Mouse (Mus musculus): Measurements from ENCODE around the gene Atp6v1g2. TPM values are rescaled to one million over a fixed set of nuclear protein-coding genes. Genes with fewer than 3 reads are reported as not detected.

Atp6v1g2 gene
- polyA plus RNA-seq, 1 experiment from 2014 or later, result 122 TPM

GRCm38 (mm10) chr17:35241305-35242014, 8.0 kb downstream of the Atp6v1g2 start, which contains the start of gene Ddx39b:
Gene Ddx39b (plus strand): TSS chr17:35241746.
- under 1% methylated on average over 69 of the region's 69 CpGs for WGBS
- peak within 1 kb of the TSS; percentile 90 for H3K4me3 ChIP-seq (replicated peaks; ENCODE audit: low read length)

DNA sequence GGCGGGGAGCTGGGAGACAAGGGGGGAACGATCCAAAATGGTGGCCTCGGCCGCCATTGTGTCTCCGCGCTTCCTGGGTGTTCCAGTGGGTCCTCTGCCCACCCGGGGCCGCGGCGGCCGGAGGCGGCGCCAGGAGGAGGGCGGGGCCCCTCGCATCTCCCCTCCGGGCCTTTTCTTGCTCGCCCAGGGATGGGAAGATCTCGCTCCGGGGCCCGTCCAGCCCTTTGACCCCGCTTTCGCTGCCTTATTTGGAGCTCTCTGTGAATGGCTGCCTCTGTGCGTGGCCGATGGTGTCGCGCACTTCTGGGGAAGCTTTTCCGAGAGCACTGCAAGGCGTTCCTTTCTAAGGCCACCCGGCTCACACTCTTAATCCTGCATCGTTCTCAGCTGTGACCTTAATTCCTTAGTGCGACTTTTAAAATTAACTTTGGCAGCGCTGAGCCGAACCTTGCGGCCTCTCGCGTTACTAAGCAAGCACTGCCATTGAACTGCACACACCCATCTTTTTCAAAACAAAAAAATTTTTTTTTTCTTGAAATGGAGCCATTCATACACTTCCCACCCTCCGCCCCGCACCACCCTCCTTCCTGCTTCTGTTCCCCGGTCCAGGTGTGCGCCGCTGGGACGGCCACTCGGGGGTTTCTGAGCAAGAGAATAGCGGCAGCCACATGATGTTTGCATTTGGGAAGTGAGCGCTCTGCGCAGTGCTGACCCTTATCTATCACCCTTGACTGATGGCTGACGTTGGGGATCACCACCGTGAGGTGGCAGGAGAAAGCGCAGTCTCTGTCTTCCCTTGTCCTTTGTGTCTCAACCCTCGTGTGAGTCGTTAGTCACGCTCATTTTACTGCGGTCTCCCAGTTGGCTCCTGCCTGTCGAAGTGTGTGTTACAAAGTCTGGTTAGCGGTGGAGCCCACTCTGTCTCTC, 8.8 kb downstream of the Atp6v1g2 start:
- no peaks in the 10 kb centered on the region for H3K27me3 ChIP-seq (ENCODE audit: control insufficient read depth, insufficient read depth, low read length)
- no peaks in the 10 kb centered on the region for H3K9me3 ChIP-seq (ENCODE audit: control insufficient read depth, low read length)
- H3K36me3 ChIP-seq (replicated peaks; ENCODE audit: control insufficient read depth, insufficient read depth), result peaks cover 40% of the 10 kb centered on the region
- under 1% methylated on average over 55 of the region's 55 CpGs for WGBS
- H3K4me3 ChIP-seq (replicated peaks; ENCODE audit: low read length), result peak overlapping the region; percentile 90
- DNase-seq (ENCODE audit: low spot score) (peak; percentile 48), ATAC-seq (ENCODE audit: low FRiP score) (peak; percentile 41)
- peak overlapping the region; percentile 67 for H3K4me2 ChIP-seq (replicated peaks)
- H3K27ac ChIP-seq, result peak overlapping the region; percentile 99
- H3K4me1 ChIP-seq (replicated peaks; ENCODE audit: control insufficient read depth, insufficient read depth, low read length), result peaks cover 36% of the 10 kb centered on the region
- H3K9ac ChIP-seq, result peak overlapping the region; percentile 99

More at GRCm38 (mm10) chr17:35241305-35242014, 8.0 kb downstream of the Atp6v1g2 start, which contains the start of gene Ddx39b:
- no peaks in the 10 kb centered on the region for H3K27me3 ChIP-seq (ENCODE audit: control insufficient read depth, insufficient read depth, low read length)
- H3K27ac ChIP-seq, result peak within 1 kb of the TSS; percentile 99
- DNase-seq (ENCODE audit: low spot score), result peak; percentile 97
- peak within 1 kb of the TSS; percentile 99 for H3K9ac ChIP-seq
- no peaks in the 10 kb centered on the region for H3K9me3 ChIP-seq (ENCODE audit: control insufficient read depth, low read length)
- peak; percentile 91 for ATAC-seq (ENCODE audit: low FRiP score)
- H3K4me2 ChIP-seq (replicated peaks), result peak within 1 kb of the TSS; percentile 67
- H3K36me3 ChIP-seq (replicated peaks; ENCODE audit: control insufficient read depth, insufficient read depth), result peaks cover 32% of the 10 kb centered on the region
- peaks cover 38% of the 10 kb centered on the region for H3K4me1 ChIP-seq (replicated peaks; ENCODE audit: control insufficient read depth, insufficient read depth, low read length)

GRCm38 (mm10) chr17:35243086-35243485, 9.6 kb downstream of the Atp6v1g2 start:
- Histone ChIP-seq H3K27ac (peak overlapping the region; percentile 99), H3K4me3 (replicated peaks; ENCODE audit: low read length) (peak overlapping the region; percentile 90), H3K9me3 (ENCODE audit: control insufficient read depth, low read length) (no peaks in the 10 kb centered on the region), H3K4me1 (replicated peaks; ENCODE audit: control insufficient read depth, insufficient read depth, low read length) (peaks cover 33% of the 10 kb centered on the region), H3K9ac (peak overlapping the region; percentile 99), H3K36me3 (replicated peaks; ENCODE audit: control insufficient read depth, insufficient read depth) (peaks cover 48% of the 10 kb centered on the region), H3K4me2 (replicated peaks) (peak overlapping the region; percentile 67), H3K27me3 (ENCODE audit: control insufficient read depth, insufficient read depth, low read length) (no peaks in the 10 kb centered on the region)
- no peak for ATAC-seq (ENCODE audit: low FRiP score)
- WGBS, result 4% methylated on average over 16 of the region's 16 CpGs
- no peak for DNase-seq (ENCODE audit: low spot score)

DNA sequence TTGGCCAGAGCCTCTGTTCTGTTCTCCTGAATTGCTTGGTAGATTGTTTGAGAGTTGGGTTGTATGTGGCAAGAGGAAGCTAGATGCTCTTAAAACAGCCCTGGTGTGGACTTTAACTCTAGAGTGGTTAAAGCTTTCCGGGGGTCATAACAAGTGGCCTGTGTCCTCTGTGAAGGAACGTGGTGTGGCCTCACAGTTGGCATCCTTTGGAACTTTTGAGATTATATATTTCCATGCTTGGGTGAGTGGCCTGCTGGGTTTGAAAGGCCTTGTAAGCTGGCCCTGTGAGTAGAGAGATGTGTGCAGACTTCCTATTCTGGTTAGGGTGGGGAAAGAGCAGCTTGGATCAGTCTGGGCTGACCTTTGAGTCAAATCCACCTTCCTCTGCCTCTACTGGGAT, 11.5 kb downstream of the Atp6v1g2 start:
- H3K9ac ChIP-seq, result peak overlapping the region; percentile 99; the same call in 1 of the 2 replicates
- peaks cover 68% of the 10 kb centered on the region for H3K36me3 ChIP-seq (replicated peaks; ENCODE audit: control insufficient read depth, insufficient read depth)
- peaks cover 33% of the 10 kb centered on the region for H3K4me1 ChIP-seq (replicated peaks; ENCODE audit: control insufficient read depth, insufficient read depth, low read length)
- peak overlapping the region; percentile 90; the same call in 1 of the 2 replicates for H3K4me3 ChIP-seq (replicated peaks; ENCODE audit: low read length)
- no peaks in the 10 kb centered on the region for H3K9me3 ChIP-seq (ENCODE audit: control insufficient read depth, low read length)
- peak overlapping the region; percentile 67 for H3K4me2 ChIP-seq (replicated peaks)
- DNase-seq (ENCODE audit: low spot score) (no peak), ATAC-seq (ENCODE audit: low FRiP score) (no peak)
- WGBS, result 65% methylated on average over 2 of the region's 2 CpGs
- H3K27ac ChIP-seq, result no peak overlapping the region
- no peaks in the 10 kb centered on the region for H3K27me3 ChIP-seq (ENCODE audit: control insufficient read depth, insufficient read depth, low read length)

DNA sequence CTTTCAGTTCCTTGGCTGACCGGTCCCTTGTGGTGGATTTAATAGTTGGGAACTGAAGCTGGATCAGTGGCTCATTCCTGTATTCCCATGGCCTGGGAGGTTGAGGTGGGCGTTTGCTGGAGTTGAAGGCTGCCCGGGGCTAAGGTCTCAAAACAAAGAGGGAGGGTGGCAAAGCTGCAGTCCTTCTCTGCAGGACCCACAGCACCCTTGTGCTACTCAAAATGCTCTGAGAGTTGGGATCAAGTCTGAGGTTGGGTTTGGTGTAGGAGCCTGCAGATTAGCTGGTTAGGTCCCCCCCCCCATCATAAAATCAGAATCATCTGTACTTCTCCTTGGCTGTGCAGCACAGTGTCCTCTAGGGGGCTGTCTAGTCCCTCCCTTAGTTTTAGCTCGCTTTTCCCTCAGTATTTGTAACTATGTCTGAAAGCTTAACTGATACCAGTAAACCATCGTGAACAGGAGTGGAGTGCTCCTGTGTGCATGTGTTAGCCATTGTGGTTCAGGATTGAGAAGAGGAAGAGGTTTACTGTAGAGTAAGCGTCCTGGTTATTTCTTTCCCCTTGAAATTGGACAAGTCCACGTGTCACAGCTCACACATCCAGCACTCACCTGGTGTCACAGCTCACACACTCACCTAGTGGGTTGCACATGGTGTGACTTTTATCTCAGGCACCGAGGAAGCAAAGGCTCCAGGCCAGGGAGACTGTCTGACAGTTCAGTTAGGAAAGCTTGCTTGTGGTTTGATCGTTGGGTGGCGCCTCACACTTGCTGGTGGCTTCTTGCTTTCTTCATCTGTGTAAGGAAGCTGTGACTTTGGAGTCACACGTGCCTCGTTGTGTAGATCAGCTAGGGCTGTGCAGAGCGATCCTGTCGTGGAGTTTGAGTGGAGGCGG, 12.5 kb downstream of the Atp6v1g2 start:
- 85% methylated on average over 15 of the region's 15 CpGs for WGBS
- H3K9ac ChIP-seq, result peak overlapping the region; percentile 99; the same call in 1 of the 2 replicates

DNA sequence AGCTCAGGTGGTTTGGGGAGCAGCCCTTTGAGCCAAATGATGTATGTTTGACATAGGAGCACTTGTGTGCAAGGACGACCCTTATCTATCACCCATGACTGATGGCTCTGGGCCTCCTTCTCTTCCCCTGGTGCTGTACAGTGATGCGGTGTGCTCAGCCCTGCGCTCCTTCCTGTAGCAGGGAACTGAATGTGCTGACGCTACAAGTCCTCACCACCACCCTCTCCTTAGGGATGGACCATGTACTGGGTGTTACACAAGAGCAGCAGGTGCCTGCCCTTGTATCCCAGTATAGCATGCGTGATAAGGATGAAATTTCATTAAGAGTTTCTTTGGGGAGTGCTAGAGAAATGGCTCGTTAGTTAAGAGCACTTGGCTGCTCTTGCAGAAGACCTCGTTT, 13.7 kb downstream of the Atp6v1g2 start:
- H3K4me1 ChIP-seq (replicated peaks; ENCODE audit: control insufficient read depth, insufficient read depth, low read length), result peaks cover 26% of the 10 kb centered on the region
- H3K27me3 ChIP-seq (ENCODE audit: control insufficient read depth, insufficient read depth, low read length), result no peaks in the 10 kb centered on the region
- H3K4me2 ChIP-seq (replicated peaks), result no peak overlapping the region
- H3K9ac ChIP-seq, result no peak overlapping the region
- no peak overlapping the region for H3K27ac ChIP-seq
- WGBS, result 86% methylated on average over 7 of the region's 7 CpGs
- no peak overlapping the region for H3K4me3 ChIP-seq (replicated peaks; ENCODE audit: low read length)
- H3K36me3 ChIP-seq (replicated peaks; ENCODE audit: control insufficient read depth, insufficient read depth), result peaks cover 89% of the 10 kb centered on the region
- H3K9me3 ChIP-seq (ENCODE audit: control insufficient read depth, low read length), result no peaks in the 10 kb centered on the region
- no peak for DNase-seq (ENCODE audit: low spot score)
- ATAC-seq (ENCODE audit: low FRiP score), result no peak

More for the DNA sequence above, 12.5 kb downstream of the Atp6v1g2 start:
- Histone ChIP-seq H3K4me3 (replicated peaks; ENCODE audit: low read length) (no peak overlapping the region; the same call in 1 of the 2 replicates), H3K27me3 (ENCODE audit: control insufficient read depth, insufficient read depth, low read length) (no peaks in the 10 kb centered on the region), H3K4me1 (replicated peaks; ENCODE audit: control insufficient read depth, insufficient read depth, low read length) (peaks cover 26% of the 10 kb centered on the region), H3K36me3 (replicated peaks; ENCODE audit: control insufficient read depth, insufficient read depth) (peaks cover 77% of the 10 kb centered on the region), H3K4me2 (replicated peaks) (peak overlapping the region; percentile 67), H3K9me3 (ENCODE audit: control insufficient read depth, low read length) (no peaks in the 10 kb centered on the region), H3K27ac (no peak overlapping the region)
- no peak for ATAC-seq (ENCODE audit: low FRiP score)
- no peak for DNase-seq (ENCODE audit: low spot score)

DNA sequence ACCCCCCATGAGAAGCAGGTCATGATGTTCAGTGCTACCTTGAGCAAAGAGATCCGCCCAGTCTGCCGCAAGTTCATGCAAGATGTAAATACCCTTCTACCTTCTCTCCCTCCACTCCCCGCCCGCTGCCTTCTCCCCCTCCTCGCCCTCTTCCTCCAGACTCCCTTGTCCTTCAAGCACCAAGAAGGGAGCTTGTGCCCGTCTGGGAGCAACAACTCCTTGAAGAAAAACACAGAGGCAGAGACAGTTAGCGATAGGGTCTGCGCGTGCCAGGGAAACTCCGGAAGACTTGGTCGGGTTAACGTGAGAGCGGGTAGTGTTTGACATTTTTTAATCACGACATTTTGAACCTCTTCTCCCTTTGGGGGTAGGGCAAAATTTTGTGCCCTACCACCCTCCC, 15.5 kb downstream of the Atp6v1g2 start:
- ATAC-seq (ENCODE audit: low FRiP score) (no peak), DNase-seq (ENCODE audit: low spot score) (no peak)
- H3K9me3 ChIP-seq (ENCODE audit: control insufficient read depth, low read length), result no peaks in the 10 kb centered on the region
- H3K4me3 ChIP-seq (replicated peaks; ENCODE audit: low read length), result no peak overlapping the region
- H3K27me3 ChIP-seq (ENCODE audit: control insufficient read depth, insufficient read depth, low read length), result no peaks in the 10 kb centered on the region
- H3K4me2 ChIP-seq (replicated peaks), result no peak overlapping the region
- no peak overlapping the region for H3K9ac ChIP-seq
- peaks cover 18% of the 10 kb centered on the region for H3K4me1 ChIP-seq (replicated peaks; ENCODE audit: control insufficient read depth, insufficient read depth, low read length)
- peaks cover 99% of the 10 kb centered on the region for H3K36me3 ChIP-seq (replicated peaks; ENCODE audit: control insufficient read depth, insufficient read depth)
- H3K27ac ChIP-seq, result no peak overlapping the region
- WGBS, result 89% methylated on average over 14 of the region's 14 CpGs

DNA sequence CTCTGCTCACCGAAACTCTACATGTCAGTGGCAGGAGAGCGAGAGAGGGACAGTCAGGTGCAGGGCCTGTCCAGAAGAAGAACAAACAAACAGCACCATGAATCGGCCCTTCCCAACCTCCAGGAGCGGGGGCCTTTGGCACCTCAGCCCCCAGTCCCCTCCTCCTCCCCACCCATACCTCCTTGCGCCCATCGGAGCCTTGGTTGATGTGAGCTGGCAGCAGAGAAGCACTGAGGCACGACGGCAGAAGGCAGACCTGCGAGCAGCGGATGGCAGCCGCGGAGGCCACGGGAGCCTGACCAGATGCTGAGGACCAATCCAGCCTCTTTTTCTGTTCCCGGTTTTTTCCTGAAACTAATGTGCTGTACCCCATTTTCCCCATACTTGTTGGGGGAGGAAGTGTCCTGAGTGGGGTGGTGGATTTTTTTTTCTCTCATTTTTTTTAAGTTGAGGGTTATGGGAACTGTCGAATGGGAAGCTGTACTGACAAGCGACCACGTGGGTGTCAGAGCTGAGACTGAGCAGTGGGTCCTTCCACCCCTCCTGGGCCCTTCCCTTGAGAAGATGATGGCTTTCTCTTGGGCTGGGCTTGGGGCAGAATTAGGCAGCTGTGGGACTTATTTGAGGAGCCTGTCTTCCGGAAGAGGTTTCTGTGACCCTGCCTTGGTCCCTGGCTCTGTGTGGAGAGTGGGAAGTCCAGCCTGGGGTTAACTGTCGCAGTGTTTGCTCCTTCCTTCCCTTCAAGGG, 16.2 kb downstream of the Atp6v1g2 start:
- WGBS, result 81% methylated on average over 19 of the region's 19 CpGs

More for the DNA sequence above, 16.2 kb downstream of the Atp6v1g2 start:
- Histone ChIP-seq H3K9me3 (ENCODE audit: control insufficient read depth, low read length) (no peaks in the 10 kb centered on the region), H3K27ac (no peak overlapping the region), H3K36me3 (replicated peaks; ENCODE audit: control insufficient read depth, insufficient read depth) (peaks cover 98% of the 10 kb centered on the region), H3K4me1 (replicated peaks; ENCODE audit: control insufficient read depth, insufficient read depth, low read length) (peaks cover 12% of the 10 kb centered on the region; the same call in 1 of the 2 replicates), H3K9ac (no peak overlapping the region), H3K27me3 (ENCODE audit: control insufficient read depth, insufficient read depth, low read length) (no peaks in the 10 kb centered on the region), H3K4me2 (replicated peaks) (no peak overlapping the region), H3K4me3 (replicated peaks; ENCODE audit: low read length) (no peak overlapping the region)
- ATAC-seq (ENCODE audit: low FRiP score), result no peak
- no peak for DNase-seq (ENCODE audit: low spot score)
